Mouse (Mus musculus) T-cell, adult 2 months (primary cell): Measurements from ENCODE around the gene Ptprd.

ENCODE experiments used
- DNase-seq: peaks from one replicate; pipeline ENCODE4 v3.0.0; 2022; ENCODE audit warnings: low spot score

The Ptprd gene

GRCm38 (mm10) chr4:75953349-75954060, 2258.3 kb downstream of the Ptprd start:
- DNase-seq, result no peak

- no peak for DNase-seq
Measured at GRCm38 (mm10) chr4:75950582-75950981, 2261.2 kb downstream of the Ptprd start.

- DNase-seq, result no peak
Measured at GRCm38 (mm10) chr4:75894871-75895270, 2316.9 kb downstream of the Ptprd start.
